Mouse (Mus musculus) A20 (cell line): ENCODE measurements around the gene Iqcf3.
"Not testable (repeated sequence)": the region's sequence is repeated elsewhere in the genome, so short reads cannot be mapped to it uniquely, and the experiment has no call there.

Experiments
- DNase-seq: peaks from one replicate; pipeline ENCODE4 v3.0.0-alpha.2; 2011; ENCODE audit warnings: low read depth, low spot score

Gene Iqcf3

DNA sequence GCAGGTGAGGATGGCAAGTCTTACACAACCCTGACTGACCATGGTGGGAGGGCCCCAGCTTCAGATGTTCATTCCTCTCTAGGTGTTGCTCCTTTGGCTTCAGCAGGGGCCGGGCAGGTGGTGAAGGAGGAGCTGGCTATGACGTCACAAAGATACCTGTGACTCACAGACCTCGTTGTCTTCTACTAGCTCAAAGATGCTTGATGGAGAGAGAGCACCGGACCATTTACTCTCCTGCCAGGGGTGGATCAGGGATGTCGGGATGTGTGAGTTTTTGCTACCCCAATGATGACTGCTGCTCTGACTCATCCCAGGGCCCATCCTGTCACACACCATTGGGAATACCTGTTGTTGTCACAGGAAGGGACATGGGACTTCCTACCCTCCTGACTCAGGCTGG, at the start of gene Iqcf3:
Gene Iqcf3, minus strand, starts transcription at position 101 of the 400 bp plus-strand sequence.
- no peak for DNase-seq

DNA sequence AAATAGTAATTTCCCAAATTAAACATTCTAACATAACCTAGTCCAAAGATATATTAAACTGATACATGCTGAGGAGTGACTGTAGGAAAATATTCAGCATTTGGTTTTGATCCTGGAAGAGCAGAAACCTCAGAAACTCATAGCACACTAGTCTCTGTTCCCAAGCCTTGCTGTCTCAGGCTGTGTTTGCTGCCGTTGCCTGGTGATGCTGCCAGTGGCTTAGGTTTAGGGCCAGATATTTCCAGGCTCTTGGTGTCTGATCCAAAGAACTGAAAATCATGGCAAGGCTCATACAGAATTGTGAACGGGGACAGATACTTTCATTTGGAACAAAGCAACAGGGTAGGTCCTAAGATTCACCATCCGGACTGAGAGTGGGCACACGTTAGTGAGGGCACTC, 49.3 kb upstream of the Iqcf3 start:
- no peak for DNase-seq

DNA sequence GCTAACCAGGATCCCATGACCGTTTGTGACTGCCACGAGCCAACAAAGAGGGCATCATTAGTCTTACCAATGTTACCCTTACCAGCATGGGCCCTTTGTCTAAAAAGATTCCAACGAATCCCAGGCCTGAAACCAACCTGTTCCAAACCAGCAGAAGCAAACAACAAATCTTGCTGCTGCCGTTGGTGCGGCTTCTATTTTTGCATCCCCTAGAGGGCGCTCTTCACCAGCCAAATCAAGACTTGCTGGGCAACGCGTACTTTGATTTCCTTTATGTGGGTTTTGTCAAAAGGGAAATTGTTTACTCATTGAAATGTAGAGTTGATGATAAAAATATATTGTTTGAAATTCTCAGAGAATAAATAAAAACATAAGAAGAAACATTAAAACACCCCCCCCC, 39.1 kb upstream of the Iqcf3 start:
- DNase-seq, result peak; percentile 69

DNA sequence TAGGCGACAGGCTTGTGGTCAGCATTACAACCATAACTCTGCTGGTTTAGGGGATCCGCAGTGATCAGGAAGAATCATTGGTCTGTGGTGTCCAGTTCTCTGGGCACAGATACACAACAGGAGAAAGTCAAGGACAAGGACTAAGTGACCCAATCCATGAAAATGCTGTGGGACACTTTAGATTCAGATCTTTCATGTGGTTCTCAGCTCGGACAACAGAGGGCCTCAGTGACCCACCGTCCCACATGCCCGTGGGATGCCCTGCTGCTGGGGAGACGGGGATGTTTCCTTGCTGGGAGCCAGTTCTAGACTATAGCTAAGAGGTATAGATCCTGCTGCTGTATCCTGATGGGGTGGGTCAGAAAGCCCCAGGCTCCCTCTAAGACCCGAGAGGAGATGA, 37.0 kb upstream of the Iqcf3 start:
- no peak for DNase-seq

DNA sequence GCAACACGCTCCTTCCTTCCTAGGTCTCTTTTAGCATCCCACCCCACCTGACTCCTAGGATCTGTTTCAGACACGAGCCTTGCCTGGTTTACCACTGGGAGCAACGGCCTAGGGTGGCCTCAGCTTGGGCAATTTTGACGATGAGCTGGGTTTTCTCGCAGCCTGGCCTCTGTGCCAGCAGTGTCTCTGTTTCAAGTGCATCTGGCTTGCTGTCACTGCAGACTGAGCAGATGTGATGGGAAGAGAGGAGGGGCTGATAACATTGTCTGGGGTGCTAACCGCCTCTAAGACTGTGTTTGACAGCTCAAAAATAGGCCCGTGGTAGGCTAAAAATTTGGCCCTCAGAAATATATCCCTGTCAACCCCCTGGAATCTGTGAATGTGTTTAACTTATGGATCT, 34.4 kb upstream of the Iqcf3 start:
- DNase-seq, result no peak

DNA sequence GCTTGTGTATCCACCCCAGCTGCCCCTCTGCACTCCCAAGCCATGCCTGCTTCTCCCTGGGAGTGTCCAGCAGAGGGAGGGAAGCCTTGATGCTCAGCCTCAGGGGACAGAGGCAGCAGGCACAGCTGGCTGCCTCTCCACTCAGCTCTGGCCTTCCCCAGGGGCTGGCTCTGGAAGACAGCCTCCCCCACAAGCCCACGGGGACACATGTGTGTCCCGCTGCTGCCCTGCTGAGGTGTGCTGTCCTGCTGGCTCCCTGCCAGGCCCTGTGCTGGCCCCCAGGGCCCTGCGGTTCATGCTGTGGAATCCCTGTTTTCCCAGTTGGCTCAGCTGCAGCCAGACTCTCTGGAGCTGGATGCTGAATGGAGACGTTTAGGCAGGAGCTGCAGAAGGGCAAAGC, 34.0 kb upstream of the Iqcf3 start:
- DNase-seq, result not testable (repeated sequence)

DNA sequence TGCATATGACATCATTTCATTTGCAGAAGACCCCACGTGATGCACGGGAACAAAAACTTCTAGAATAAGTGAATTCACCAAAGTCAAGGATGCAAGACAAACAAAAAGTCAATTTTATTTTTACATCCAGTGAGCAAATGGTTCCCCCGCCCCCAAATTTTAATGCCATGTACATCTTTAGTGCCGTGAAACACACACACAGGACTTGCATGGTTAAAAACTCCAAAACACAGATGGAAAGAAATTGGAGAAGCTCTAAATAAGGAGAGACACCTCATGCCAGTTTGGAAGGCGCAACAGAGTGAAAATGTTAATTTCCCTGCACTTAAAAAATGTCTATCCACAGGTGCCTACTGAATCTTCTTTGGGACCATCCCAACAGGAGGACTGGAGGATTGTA, 30.7 kb upstream of the Iqcf3 start:
- no peak for DNase-seq

DNA sequence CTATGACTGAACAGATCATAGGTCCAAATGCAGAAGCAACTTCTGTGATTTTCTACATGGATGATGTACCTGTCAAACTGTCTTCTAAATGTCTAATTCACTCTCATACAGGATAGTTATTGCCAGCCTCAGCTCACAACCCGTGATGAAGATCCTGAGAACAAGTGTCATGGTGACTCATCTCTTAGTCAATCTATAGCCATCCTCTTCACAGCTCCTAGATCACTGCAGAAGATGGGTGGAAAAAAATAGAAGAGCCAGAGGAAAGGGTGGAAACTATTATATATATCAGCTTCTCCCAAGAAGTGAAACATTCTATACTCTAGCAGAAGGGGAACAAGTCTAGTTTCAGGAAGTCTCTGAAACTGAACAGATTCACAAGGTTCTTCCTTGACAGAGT, 21.1 kb upstream of the Iqcf3 start:
- no peak for DNase-seq

DNA sequence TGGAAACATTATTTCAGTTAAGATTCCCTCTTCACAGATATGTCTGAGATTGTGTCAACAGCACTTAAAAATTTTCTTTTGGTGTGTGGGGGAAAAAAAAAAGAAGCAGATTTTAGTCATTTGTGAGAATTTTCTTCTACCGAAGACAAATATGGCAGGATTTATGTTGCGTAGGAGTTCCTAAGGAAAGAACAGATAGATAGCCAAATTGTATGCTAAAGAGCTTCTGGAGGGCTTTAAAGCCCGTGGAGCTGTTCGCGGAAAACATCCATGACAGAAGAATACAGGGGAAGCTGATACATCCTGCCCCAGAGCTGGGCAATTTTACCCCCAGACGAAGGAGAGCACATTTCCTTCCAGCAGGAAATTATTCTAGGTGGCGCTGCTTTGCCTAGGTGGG, 18.6 kb upstream of the Iqcf3 start:
- DNase-seq, result no peak

DNA sequence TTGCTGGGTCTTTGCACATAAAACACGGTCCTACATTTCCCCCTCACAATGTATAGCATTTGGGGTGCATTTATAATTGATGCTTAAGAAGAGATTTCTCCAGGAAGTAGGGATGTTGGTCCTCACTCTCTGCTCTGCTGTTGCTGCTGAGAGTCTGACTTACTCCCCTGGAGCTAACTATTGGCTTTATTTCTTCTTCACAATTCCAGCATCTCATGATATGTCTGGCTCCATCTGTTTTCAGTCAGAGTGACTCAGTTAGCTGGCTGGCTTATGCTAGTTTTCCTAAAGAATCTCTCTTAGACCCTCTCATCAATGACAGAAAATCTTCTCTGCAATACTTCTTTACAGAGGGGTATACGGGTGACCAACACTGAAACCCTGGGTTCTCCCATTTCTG, 14.7 kb upstream of the Iqcf3 start:
- no peak for DNase-seq

DNA sequence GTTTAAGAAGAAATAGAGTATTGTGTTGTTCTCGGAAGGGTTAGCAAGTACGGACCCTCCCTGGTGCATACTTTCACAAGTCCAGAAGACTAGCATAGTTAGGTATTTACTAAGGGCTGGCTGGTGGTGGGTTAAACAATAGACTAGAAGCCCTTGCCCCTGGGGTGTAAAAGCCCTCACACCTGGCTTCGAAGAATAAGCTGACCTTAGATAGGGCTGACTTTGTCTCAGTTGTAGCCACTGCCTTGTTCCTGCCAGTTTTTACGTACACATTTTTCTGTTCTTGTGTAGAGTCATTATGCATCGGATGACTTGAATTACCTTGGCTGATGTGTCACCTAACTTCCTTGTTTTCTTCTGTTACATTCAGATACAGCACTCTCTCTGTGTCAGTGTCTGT, 11.9 kb upstream of the Iqcf3 start:
- no peak for DNase-seq

DNA sequence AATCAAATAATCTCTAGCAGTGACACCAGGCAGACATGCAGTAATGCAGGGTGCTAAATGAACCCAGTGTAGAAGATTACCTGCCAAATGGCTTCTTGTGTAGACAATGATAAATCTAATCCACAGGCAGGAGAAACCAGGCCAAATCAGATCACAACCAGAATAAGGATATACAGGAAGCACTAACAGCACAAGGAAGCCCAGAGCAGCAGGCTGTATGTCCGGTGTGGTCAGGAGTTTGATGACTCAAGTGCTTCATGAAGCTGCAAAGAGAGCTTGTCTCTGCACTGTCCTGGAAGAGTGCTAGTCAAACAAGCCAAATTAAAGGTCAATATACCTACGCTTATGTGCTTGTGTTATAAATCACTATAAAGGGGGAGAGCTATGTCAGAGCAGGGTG, 10.8 kb upstream of the Iqcf3 start:
- DNase-seq, result no peak

DNA sequence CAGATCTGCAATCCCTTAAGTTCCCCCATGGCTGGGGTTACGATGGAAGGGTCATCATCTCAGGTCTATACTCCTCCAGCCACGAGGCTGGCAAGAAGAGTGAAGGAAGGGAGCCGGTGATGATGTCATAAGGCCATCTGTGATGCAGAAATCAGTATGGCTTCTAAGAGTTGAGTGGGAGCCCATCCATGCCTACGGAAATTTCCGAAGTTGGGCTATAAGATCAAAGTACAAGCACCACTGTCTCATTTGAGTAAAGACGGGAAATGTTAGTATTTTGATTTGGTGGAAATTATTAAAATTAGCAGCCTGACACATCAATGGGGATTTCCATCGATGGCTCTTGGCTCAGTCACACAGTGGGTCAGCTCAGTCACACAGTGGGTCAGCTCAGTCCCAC, 9.5 kb upstream of the Iqcf3 start, which contains the start of gene Iqcf4:
Gene Iqcf4, minus strand, starts transcription at position 101 of the 400 bp plus-strand sequence.
- no peak for DNase-seq

DNA sequence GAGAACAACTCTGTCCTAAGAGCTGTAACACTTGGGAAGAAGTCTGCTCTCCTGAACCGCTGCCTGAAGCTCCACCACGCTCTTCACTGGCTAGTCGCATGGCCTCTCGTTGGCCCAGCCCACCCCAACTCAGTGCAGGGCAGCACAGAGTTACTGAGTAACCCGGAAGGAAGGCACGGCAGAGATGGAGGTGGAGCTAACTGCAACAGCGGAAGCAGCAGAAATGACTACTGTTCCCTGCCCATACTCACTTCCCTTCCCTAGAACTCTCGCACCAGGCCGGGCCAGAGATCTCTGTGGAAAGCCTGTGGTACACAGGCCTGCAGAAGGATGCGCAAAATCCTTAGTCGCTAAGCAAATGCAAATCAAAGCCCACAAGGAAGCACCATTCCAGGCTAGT, 5.0 kb upstream of the Iqcf3 start:
- no peak for DNase-seq

DNA sequence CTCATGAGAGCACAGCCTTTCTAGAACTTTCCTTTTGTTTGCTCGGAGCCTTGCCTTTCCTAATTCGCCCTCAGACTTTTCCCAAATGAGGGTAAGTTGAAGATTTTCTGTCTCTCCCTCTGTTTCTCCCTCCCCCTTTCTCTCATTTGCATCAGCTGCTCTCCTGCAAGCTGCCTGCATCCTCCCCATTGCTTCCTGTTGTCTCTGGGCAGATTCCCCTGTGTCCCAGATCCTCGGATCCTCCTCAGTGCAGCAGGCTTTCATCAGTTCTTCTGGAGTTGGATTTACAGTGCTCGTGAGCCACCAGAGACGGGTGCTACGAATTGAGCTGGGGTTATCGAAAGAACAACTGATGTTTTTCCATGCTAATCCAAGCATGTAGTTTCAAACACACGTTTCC, 2.6 kb upstream of the Iqcf3 start:
- no peak for DNase-seq

DNA sequence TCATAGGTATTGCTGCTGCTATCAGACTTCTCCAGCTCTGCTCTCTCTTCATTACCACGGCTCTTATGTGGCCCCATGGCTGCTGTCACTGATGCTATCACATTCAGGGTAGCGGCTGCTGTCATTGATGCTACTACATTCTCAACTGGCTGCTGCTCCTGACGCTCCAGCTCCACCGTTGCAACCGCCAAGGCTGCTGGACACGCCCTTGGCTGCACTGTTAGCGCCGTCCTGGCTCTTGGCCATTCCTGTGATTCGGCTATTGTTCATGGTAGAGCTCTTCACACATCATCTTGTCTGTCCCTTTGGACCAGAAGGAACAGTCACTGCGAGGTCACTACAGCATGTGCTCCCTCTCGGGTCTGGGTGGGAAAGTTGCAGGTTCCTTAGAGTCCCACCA, 860 bp upstream of the Iqcf3 start:
- no peak for DNase-seq

DNA sequence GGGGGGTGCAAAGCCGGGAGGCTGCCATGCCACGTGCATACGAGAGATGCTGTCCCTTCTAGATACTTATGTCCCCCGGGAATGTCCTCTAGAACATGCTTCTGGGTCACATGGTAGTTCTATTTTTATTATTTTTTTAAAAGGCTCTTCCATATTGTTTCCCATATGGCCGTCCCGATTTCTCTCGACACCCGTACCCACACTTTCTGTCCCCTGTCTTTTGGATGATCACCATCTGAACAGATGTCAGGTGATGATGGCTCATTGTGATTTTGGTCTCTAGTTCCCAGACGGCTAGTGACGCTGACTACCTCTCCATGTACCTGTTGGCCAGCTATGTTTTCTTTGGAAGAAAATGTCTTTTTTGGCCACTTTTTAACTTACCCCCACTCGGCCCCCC, 26.5 kb downstream of the Iqcf3 start:
- DNase-seq, result no peak

DNA sequence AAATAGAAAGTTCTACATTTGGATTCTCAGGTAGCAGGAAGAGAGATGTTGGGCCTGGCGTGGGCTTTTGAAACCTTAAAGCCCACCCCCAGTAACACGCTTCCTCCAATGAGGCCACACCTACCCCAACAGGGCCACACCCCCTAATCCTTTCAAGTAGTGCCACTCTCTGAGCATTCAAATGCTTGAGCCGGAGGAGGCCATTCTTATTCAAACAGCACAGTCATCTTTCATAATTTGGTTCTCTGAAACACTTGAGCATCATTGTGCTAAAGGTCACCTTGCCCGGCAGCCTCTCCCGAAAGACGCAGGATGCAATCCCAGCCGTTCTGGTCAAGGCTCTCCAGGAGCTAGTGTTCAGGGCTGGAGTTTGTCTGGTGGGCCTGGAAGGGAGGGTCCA, 27.1 kb downstream of the Iqcf3 start:
- no peak for DNase-seq

DNA sequence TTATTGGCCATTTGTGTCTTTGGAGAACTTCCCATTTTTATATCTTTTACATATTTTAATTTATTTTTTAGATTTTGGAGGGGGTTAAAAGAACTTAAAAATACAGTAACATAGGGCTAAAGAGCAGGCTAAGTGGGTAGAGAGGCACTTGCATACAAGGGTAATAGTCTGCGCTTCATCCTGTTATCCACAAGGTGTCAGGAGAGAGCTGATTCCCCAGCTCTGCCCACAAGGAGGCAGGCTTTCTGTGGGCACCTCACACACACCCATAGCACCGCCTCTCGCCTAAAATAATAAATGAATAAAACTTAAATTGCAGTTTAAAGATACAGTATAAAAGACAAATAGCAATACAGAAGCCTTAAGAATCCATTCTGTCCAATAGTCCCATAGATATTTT, 29.6 kb downstream of the Iqcf3 start:
- DNase-seq, result peak; percentile 64

DNA sequence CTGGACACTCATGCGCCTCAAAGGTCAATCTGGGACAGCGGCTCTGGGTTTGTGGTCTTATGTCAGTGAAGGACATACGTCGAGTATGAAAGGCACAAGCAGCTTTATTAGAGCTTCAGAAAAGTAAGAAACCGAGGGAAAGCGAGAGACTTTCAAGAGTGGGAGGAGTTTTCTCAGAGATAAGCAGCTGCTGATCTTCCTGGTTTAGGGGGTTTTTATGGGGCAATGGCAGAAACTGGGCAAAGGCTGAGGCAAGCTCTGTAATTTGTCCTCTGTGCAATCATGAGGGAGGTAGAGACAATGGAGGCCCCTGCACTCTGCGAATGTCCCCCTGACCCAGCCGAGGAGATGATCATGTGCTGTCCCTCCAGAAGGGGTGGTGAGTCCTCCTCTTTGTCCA, 41.5 kb downstream of the Iqcf3 start:
- DNase-seq, result no peak

DNA sequence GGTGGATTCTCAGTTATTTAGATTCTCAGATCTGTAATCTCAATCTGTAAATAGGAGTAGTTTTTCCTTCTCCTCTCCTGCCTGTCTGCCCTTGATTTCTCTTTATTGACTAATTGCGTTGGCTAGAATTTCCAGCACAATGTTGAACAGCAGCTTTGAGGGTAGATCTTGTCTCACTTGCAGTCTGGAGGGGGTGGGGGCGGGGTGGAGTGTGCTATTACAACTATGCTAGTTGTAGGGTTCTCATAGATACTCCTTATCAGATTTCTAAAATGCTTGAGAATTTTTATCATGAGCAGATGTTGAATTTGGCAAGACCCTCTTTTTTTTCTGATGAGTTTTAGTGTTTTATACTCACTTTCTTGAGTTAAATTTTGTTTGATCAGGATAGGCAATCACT, 42.0 kb downstream of the Iqcf3 start:
- DNase-seq, result no peak

DNA sequence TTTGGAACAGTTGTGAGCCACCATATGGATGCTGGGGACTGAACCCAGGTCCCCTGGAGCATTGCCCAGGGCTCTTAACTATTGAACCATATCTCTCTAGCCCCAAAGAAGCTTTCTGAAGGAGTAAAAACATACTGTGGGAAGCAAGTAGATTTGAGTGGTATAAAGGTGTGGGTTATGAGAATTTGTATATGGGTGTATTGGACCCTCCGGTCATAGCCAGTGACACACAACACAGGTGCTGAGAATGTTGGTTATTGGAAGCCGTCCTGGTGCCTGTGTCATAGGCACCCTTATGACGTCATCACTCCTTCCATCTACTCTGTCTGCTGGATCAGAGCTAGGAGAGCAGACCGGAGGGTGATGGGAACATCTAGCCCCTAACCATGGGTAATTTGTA, 47.2 kb downstream of the Iqcf3 start, which contains the start of gene Iqcf5:
Gene Iqcf5, plus strand, starts transcription at position 301 of the 400 bp plus-strand sequence.
- no peak for DNase-seq

DNA sequence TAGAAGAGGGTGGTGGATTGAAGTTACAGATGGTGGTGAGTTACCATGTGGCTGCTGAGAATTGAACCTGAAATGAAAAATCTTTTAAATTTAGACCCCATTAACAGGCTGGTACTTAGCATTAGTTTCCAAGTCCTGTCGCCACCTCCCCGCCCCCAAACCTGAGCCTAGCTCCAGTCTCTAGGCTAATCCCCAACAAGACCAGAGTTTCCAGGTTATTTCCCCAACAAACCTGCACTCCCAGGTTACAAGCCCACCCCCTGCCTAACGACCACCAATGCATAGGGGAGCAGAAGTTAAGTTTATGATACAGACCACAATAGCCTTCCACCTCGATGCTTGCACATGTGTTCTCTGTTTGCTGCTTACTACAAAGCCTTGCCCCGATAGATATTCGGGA, 47.9 kb downstream of the Iqcf3 start:
- DNase-seq, result no peak

DNA sequence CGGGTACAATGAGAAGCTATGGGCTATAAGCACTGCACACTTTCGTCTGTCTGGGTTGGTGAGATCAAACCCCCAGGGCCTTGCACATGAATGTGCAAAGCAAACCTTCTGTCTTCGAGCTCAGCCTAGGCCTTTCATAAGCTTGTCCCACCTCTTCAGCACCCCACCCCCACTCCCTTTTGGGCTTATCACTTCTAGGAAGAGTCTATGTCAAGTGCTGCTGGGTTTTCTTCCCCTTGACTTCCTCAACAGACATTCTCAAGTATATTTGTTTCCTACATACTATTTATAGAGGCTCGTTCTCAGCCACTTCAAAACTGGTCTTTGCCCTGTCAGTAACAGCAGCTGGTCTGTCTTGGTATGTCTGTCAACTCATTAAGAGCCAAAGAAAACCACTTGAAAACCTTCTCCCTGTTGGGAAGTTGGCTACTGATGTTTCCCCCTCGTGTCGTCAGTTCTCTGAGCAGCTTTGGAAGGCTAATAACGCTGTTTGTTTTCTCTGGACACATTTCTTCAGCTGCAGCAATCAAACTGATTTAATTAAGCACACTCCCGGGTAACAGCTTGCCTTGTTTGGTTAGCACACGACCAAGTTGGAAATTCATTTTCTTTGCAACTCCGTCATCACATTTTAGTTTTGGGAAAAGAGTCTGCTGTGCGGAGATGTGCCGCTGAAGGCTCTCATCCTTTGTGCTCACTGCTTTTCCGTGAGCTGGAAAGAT, 48.5 kb downstream of the Iqcf3 start:
- DNase-seq, result peak; percentile 18
